Mouse (Mus musculus) heart, adult 2 months (tissue): ENCODE results near the gene Zfp651.

ENCODE experiments used
- CTCF ChIP-seq: fragments of 200-600 bp; IDR thresholded peaks from 2 replicates; pipeline ENCODE4 v1.8.1; 2022; ENCODE audit warnings: antibody characterized with exemption, mild to moderate bottlenecking, moderate library complexity
- EP300 ChIP-seq: fragments of 200-500 bp; IDR thresholded peaks from 2 replicates; pipeline ENCODE4 v1.6.1; 2011; ENCODE audit warnings: low read depth, low read length, control low read depth; ENCODE audit not compliant: insufficient read depth
- POLR2A ChIP-seq: fragments of 200-500 bp; IDR thresholded peaks from 2 replicates; pipeline ENCODE4 v1.6.1; 2011; ENCODE audit warnings: mild to moderate bottlenecking, low read depth, low read length, control low read depth; ENCODE audit not compliant: insufficient read depth

DNA sequence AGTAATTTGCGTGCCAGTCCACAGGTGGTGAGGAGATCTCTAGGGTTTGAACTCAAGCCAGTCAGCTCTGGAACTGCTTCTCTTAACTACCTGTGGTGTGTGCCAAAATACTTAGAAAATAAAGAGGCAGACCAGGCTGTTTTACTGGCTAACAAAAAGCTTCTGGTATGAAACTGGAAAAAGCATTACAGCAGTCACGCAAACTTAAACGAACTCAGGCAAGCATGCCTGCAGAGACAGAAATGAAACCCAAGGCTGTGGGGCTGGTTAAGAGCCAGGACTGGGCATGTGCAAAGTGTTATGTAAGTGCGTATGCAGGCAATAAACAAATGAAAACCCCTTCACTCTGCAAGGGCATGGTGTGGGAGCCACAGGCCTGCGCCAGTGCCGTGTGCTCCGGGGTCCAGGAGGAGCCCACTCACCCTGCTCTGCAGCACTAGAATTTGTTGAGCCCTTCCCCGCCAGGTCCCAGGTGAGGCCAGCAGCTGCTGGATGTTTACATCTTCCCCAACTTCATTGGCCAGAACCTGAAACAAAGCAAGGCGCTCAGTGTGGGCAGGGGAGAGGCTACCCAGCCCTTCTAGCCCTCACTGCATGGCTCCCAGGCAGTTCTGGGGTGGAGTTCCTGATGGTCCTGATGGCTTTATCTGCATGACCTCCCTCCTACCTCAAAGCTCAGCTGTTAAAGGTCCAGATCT is 60.1 kb downstream of the Zfp651 start:
- TF ChIP-seq POLR2A (no peak), CTCF (no peak), EP300 (0 out of 2 replicates have a peak, but pooled peaks have one; percentile 29)
